Mouse (Mus musculus) embryonic facial prominence, embryonic 14.5 days (tissue): Measurements from ENCODE around the gene Gm43302. TPM values are rescaled to one million over a fixed set of nuclear protein-coding genes. Genes with fewer than 3 reads are reported as not detected.
"Not testable (repeated sequence)": the region's sequence is repeated elsewhere in the genome, so short reads cannot be mapped to it uniquely, and the experiment has no call there.

Source experiments
- ATAC-seq: fragments of 200-750 bp; cut with Nextera tagmentation; 2 replicates; pipeline ENCODE4 v1.8.0; 2017; ENCODE audit warnings: low read depth, moderate number of reproducible peaks, moderate TSS enrichment
- DNase-seq: peaks from one replicate; pipeline ENCODE4 v3.0.0-alpha.2; 2015; ENCODE audit warnings: low spot score
- H3K27ac ChIP-seq: fragments of 300-500 bp; sonication (generic); replicated peaks from 2 replicates; pipeline ENCODE4 v1.5.1; 2014; ENCODE audit warnings: low read depth, mild to moderate bottlenecking, low read length, moderate library complexity
- H3K27me3 ChIP-seq: fragments of 300-500 bp; sonication (generic); replicated peaks from 2 replicates; pipeline ENCODE4 v1.6.1; 2014; ENCODE audit warnings: low read length; ENCODE audit not compliant: control insufficient read depth, insufficient read depth
- H3K36me3 ChIP-seq: fragments of 300-500 bp; sonication (generic); 2 replicates; pipeline ENCODE4 v1.6.1; 2014; ENCODE audit warnings: low read length, mixed read lengths; ENCODE audit not compliant: control insufficient read depth, insufficient read depth
- H3K4me1 ChIP-seq: fragments of 300-500 bp; sonication (generic); 2 replicates; pipeline ENCODE4 v1.6.1; 2014; ENCODE audit warnings: antibody characterized with exemption, low read length; ENCODE audit not compliant: control insufficient read depth, insufficient read depth
- H3K4me2 ChIP-seq: fragments of 300-500 bp; sonication (generic); 2 replicates; pipeline ENCODE4 v1.6.1; 2014; ENCODE audit warnings: low read depth, mild to moderate bottlenecking, low read length, moderate library complexity, mixed read lengths
- H3K4me3 ChIP-seq: fragments of 300-500 bp; sonication (generic); 2 replicates; pipeline ENCODE4 v1.5.1; 2014; ENCODE audit warnings: low read depth, mild to moderate bottlenecking, low read length
- H3K9ac ChIP-seq: fragments of 300-500 bp; sonication (generic); 2 replicates; pipeline ENCODE4 v1.6.1; 2014; ENCODE audit warnings: low read depth, mild to moderate bottlenecking, low read length, moderate library complexity, mixed read lengths
- H3K9me3 ChIP-seq: fragments of 300-500 bp; sonication (generic); 2 replicates; pipeline ENCODE4 v1.6.1; 2016; ENCODE audit warnings: low read length; ENCODE audit not compliant: control insufficient read depth
- WGBS: fragments of 180-500 bp; shearing (Covaris S2); extraction: QIAGEN DNeasy Blood & Tissue Kit; methylation state at CpG from one replicate; pipeline ENCODE4 v1.1.7; 2014; 5-methylcytosine and 5-hydroxymethylcytosine counted together
- polyA plus RNA-seq: library from polyadenylated mRNA; unstranded; fragments of >200 nt; fragmentation: Nextera tagmentation; extraction: Ambion mirVana; gene quantifications from 2 replicates; pipeline ENCODE4 v1.2.1, GENCODE M21; 2014

Gm43302 gene
- polyA plus RNA-seq, 1 experiment from 2014 or later, result 0.32 TPM

GRCm38 (mm10) chr5:105238402-105238801 lies 55.1 kb downstream of the Gm43302 start:
- not testable (repeated sequence) for H3K27ac ChIP-seq, H3K9ac ChIP-seq, ATAC-seq, H3K36me3 ChIP-seq, H3K9me3 ChIP-seq, H3K4me1 ChIP-seq, H3K27me3 ChIP-seq, DNase-seq, H3K4me3 ChIP-seq, H3K4me2 ChIP-seq
- WGBS, result 84% methylated on average over 1 of the region's 1 CpGs

GRCm38 (mm10) chr5:105236040-105236439 lies 57.5 kb downstream of the Gm43302 start:
- WGBS, result 89% methylated on average over 3 of the region's 3 CpGs
- not testable (repeated sequence) for ATAC-seq, DNase-seq, H3K4me3 ChIP-seq, H3K4me2 ChIP-seq, H3K27me3 ChIP-seq, H3K27ac ChIP-seq, H3K9me3 ChIP-seq, H3K36me3 ChIP-seq, H3K4me1 ChIP-seq, H3K9ac ChIP-seq

GRCm38 (mm10) chr5:105208957-105209356 lies 84.5 kb downstream of the Gm43302 start:
- not testable (repeated sequence) for DNase-seq, H3K9me3 ChIP-seq, H3K4me2 ChIP-seq, H3K9ac ChIP-seq, H3K4me1 ChIP-seq, H3K4me3 ChIP-seq, H3K27ac ChIP-seq, H3K27me3 ChIP-seq, H3K36me3 ChIP-seq, ATAC-seq
- no CpG with 5 or more reads among the region's 3 CpGs for WGBS

- H3K4me2 ChIP-seq, H3K4me3 ChIP-seq, H3K4me1 ChIP-seq, ATAC-seq, DNase-seq, H3K36me3 ChIP-seq, H3K9me3 ChIP-seq, H3K27ac ChIP-seq, H3K9ac ChIP-seq, H3K27me3 ChIP-seq: not testable (repeated sequence)
- 93% methylated on average over 4 of the region's 4 CpGs for WGBS
Observed at GRCm38 (mm10) chr5:105200791-105201355, 92.6 kb downstream of the Gm43302 start.

GRCm38 (mm10) chr5:105199149-105199548 lies 94.3 kb downstream of the Gm43302 start:
- H3K4me3 ChIP-seq, H3K9me3 ChIP-seq, H3K9ac ChIP-seq, H3K36me3 ChIP-seq, H3K27ac ChIP-seq, H3K27me3 ChIP-seq, ATAC-seq, DNase-seq, H3K4me2 ChIP-seq, H3K4me1 ChIP-seq: not testable (repeated sequence)
- WGBS, result 85% methylated on average over 1 of the region's 1 CpGs

- not testable (repeated sequence) for H3K36me3 ChIP-seq, H3K4me3 ChIP-seq, H3K9ac ChIP-seq, H3K4me2 ChIP-seq, H3K27me3 ChIP-seq, ATAC-seq, H3K4me1 ChIP-seq, H3K27ac ChIP-seq, H3K9me3 ChIP-seq, DNase-seq
Observed at GRCm38 (mm10) chr5:105197915-105198560, 95.5 kb downstream of the Gm43302 start.

GRCm38 (mm10) chr5:105196308-105196707 lies 97.2 kb downstream of the Gm43302 start:
- not testable (repeated sequence) for H3K4me2 ChIP-seq, H3K9ac ChIP-seq, H3K36me3 ChIP-seq, H3K9me3 ChIP-seq, H3K27ac ChIP-seq, ATAC-seq, H3K4me3 ChIP-seq, DNase-seq, H3K27me3 ChIP-seq, H3K4me1 ChIP-seq
- WGBS, result 91% methylated on average over 5 of the region's 5 CpGs

GRCm38 (mm10) chr5:105192536-105192935 lies 101.0 kb downstream of the Gm43302 start:
- WGBS, result 84% methylated on average over 2 of the region's 2 CpGs

GRCm38 (mm10) chr5:105181446-105181845 lies 112.0 kb downstream of the Gm43302 start:
- H3K27me3 ChIP-seq, result no peaks in the 10 kb centered on the region
- DNase-seq (no peak), ATAC-seq (no peak)
- H3K4me3 ChIP-seq, result no peak overlapping the region
- H3K4me2 ChIP-seq, result no peak overlapping the region
- no peaks in the 10 kb centered on the region for H3K9me3 ChIP-seq
- H3K4me1 ChIP-seq, result no peaks in the 10 kb centered on the region
- H3K27ac ChIP-seq, result no peak overlapping the region
- no peaks in the 10 kb centered on the region for H3K36me3 ChIP-seq
- H3K9ac ChIP-seq, result no peak overlapping the region

More at GRCm38 (mm10) chr5:105192536-105192935, 101.0 kb downstream of the Gm43302 start:
- not testable (repeated sequence) for ATAC-seq, H3K27ac ChIP-seq, H3K36me3 ChIP-seq, H3K4me1 ChIP-seq, H3K9ac ChIP-seq, H3K4me2 ChIP-seq, DNase-seq, H3K27me3 ChIP-seq, H3K9me3 ChIP-seq, H3K4me3 ChIP-seq
